Mouse (Mus musculus): ENCODE measurements around the gene Eci2. TPM values are rescaled to one million over a fixed set of nuclear protein-coding genes. Genes with fewer than 3 reads are reported as not detected.

Gene Eci2
- total RNA-seq, 4 experiments from 2014 or later: 75.3 to 88.2 (median 81.1) TPM

Other genes starting within 250 kb of the Eci2 start
- 10 to 100 TPM; 17.6 to 24.7 (median 19.7) TPM for gene Prpf4b, start 151.8 kb downstream of the Eci2 start, total RNA-seq (2022)
- not detected for gene Fam217a, start 102.8 kb downstream of the Eci2 start, total RNA-seq (2022)
- not detected for gene 4933417A18Rik, start 102.7 kb downstream of the Eci2 start, total RNA-seq (2022)
- gene Eci3, start 63.3 kb downstream of the Eci2 start, total RNA-seq (2022): under 1 TPM; 0.32 to 0.65 (median 0.46) TPM